Mouse (Mus musculus): Measurements from ENCODE around the gene Ap2m1. TPM values are rescaled to one million over a fixed set of nuclear protein-coding genes. Genes with fewer than 3 reads are reported as not detected.
A peak's percentile ranks its signal among the peaks of the same experiment; 100 is the strongest.

Gene Ap2m1
- total RNA-seq, 2 experiments from 2014 or later: 725 to 748 TPM

GRCm38 (mm10) chr16:20529375-20529774, 5.9 kb upstream of the Ap2m1 start:
- no peak for DNase-seq

GRCm38 (mm10) chr16:20530941-20531340, 4.3 kb upstream of the Ap2m1 start:
- no peak for DNase-seq

- no peak for DNase-seq
Measured at GRCm38 (mm10) chr16:20534617-20535295, 522 bp upstream of the Ap2m1 start.

- no peak for DNase-seq
Measured at GRCm38 (mm10) chr16:20536081-20536665, 895 bp downstream of the Ap2m1 start.

GRCm38 (mm10) chr16:20537071-20537471, 1.8 kb downstream of the Ap2m1 start:
- DNase-seq: peak in 1 of 2 experiments; percentile 14

GRCm38 (mm10) chr16:20537601-20538320, 2.5 kb downstream of the Ap2m1 start:
- no peak for DNase-seq

- DNase-seq: no peak
Measured at GRCm38 (mm10) chr16:20539649-20540048, 4.4 kb downstream of the Ap2m1 start.

GRCm38 (mm10) chr16:20540438-20540837, 5.2 kb downstream of the Ap2m1 start:
- DNase-seq: no peak

- no peak for DNase-seq
Measured at GRCm38 (mm10) chr16:20545696-20546095, 10.4 kb downstream of the Ap2m1 start.

GRCm38 (mm10) chr16:20547423-20547822, 12.1 kb downstream of the Ap2m1 start:
- no peak for DNase-seq

GRCm38 (mm10) chr16:20548096-20548948, 13.0 kb downstream of the Ap2m1 start, which contains the start of gene Abcf3:
Gene Abcf3 (plus strand): TSS chr16:20548577.
- peak; percentile 97 to 98 for DNase-seq

GRCm38 (mm10) chr16:20549161-20549560, 13.9 kb downstream of the Ap2m1 start:
- DNase-seq: no peak

- no peak for DNase-seq
Measured at GRCm38 (mm10) chr16:20551691-20552090, 16.4 kb downstream of the Ap2m1 start.

- no peak for DNase-seq
Measured at GRCm38 (mm10) chr16:20552594-20552993, 17.3 kb downstream of the Ap2m1 start.

- no peak for DNase-seq
Measured at GRCm38 (mm10) chr16:20555000-20555399, 19.7 kb downstream of the Ap2m1 start.

- DNase-seq: no peak
Measured at GRCm38 (mm10) chr16:20557381-20557780, 22.1 kb downstream of the Ap2m1 start.

- DNase-seq: no peak
Measured at GRCm38 (mm10) chr16:20565075-20565474, 29.8 kb downstream of the Ap2m1 start.

- peak in 1 of 2 experiments; percentile 24 for DNase-seq
Measured at GRCm38 (mm10) chr16:20589366-20589938, 54.2 kb downstream of the Ap2m1 start, which contains the start of gene Vwa5b2. Gene Vwa5b2 (plus strand): TSS chr16:20589471.

- peak; percentile 35 to 38 for DNase-seq
Measured at GRCm38 (mm10) chr16:20589939-20590679, 54.8 kb downstream of the Ap2m1 start.

GRCm38 (mm10) chr16:20590680-20591038, 55.4 kb downstream of the Ap2m1 start:
- DNase-seq: no peak

- no peak for DNase-seq
Measured at GRCm38 (mm10) chr16:20591076-20591705, 55.9 kb downstream of the Ap2m1 start.
